Mouse (Mus musculus) small intestine, adult 2 months (tissue): ENCODE data around the gene Dnaja2. TPM values are rescaled to one million over a fixed set of nuclear protein-coding genes. Genes with fewer than 3 reads are reported as not detected.

Source experiments
- H3K27ac ChIP-seq: fragments of 200-500 bp; 2 replicates; pipeline ENCODE4 v1.5.1; 2012; ENCODE audit warnings: low read depth, low read length, control low read depth, inconsistent platforms; ENCODE audit not compliant: insufficient read depth
- H3K27me3 ChIP-seq: fragments of 200-500 bp; 2 replicates; pipeline ENCODE4 v1.6.1; 2012; ENCODE audit warnings: mild to moderate bottlenecking, moderate library complexity, low read length, inconsistent platforms; ENCODE audit not compliant: control insufficient read depth, insufficient read depth
- H3K36me3 ChIP-seq: fragments of 200-500 bp; 2 replicates; pipeline ENCODE4 v1.6.1; 2012; ENCODE audit warnings: mild to moderate bottlenecking, low read length, control low read depth, inconsistent platforms; ENCODE audit not compliant: control insufficient read depth, insufficient read depth
- H3K4me1 ChIP-seq: fragments of 200-500 bp; 2 replicates; pipeline ENCODE4 v1.6.1; 2012; ENCODE audit warnings: low read length, inconsistent platforms, mixed read lengths; ENCODE audit not compliant: control insufficient read depth, insufficient read depth, insufficient read length
- H3K4me3 ChIP-seq: fragments of 200-500 bp; 2 replicates; pipeline ENCODE4 v1.5.1; 2012; ENCODE audit warnings: low read depth, mild to moderate bottlenecking, control low read depth, inconsistent platforms, low read length, moderate library complexity
- CTCF ChIP-seq: fragments of 200-500 bp; IDR thresholded peaks from 2 replicates; pipeline ENCODE4 v1.5.1; 2012; ENCODE audit warnings: low read depth, mild to moderate bottlenecking, control low read depth, inconsistent platforms, low read length, moderate library complexity, mixed read lengths; ENCODE audit not compliant: insufficient replicate concordance, insufficient read length; ENCODE audit errors: extremely low read depth
- POLR2A ChIP-seq: fragments of 200-500 bp; IDR thresholded peaks from 2 replicates; pipeline ENCODE4 v1.6.1; 2012; ENCODE audit warnings: low read depth, mild to moderate bottlenecking, control low read depth, inconsistent platforms, low read length, moderate library complexity
- WGBS: fragments of 180-500 bp; shearing (Covaris S2); methylation state at CpG from one replicate; pipeline ENCODE4 v1.1.7; 2018; 5-methylcytosine and 5-hydroxymethylcytosine counted together
- polyA plus RNA-seq: library from polyadenylated mRNA; depleted of rRNA; stranded (reverse); fragments of >200 nt; gene quantifications from 2 replicates; pipeline ENCODE4 v1.2.3, GENCODE M21; 2012

Dnaja2 gene
- polyA plus RNA-seq, 1 experiment: 10.3 TPM

GRCm38 (mm10) chr8:85500955-85501685 is 54.0 kb downstream of the Dnaja2 start:
- Histone ChIP-seq H3K27ac (no peak overlapping the region), H3K4me3 (no peak overlapping the region), H3K4me1 (peaks cover 10% of the 10 kb centered on the region; the same call in 1 of the 2 replicates), H3K36me3 (no peaks in the 10 kb centered on the region), H3K27me3 (no peaks in the 10 kb centered on the region)
- 81% methylated on average over 11 of the region's 11 CpGs for WGBS
- no peak for TF ChIP-seq POLR2A
- TF ChIP-seq CTCF: no peak

GRCm38 (mm10) chr8:85500460-85500859 is 54.7 kb downstream of the Dnaja2 start:
- H3K4me1 ChIP-seq: peaks cover 11% of the 10 kb centered on the region; the same call in 1 of the 2 replicates
- H3K4me3 ChIP-seq: no peak overlapping the region
- H3K27ac ChIP-seq: no peak overlapping the region
- H3K27me3 ChIP-seq: no peaks in the 10 kb centered on the region
- TF ChIP-seq POLR2A (no peak), CTCF (no peak)
- WGBS: 47% methylated on average over 10 of the region's 10 CpGs
- no peaks in the 10 kb centered on the region for H3K36me3 ChIP-seq

GRCm38 (mm10) chr8:85498577-85498976 is 56.6 kb downstream of the Dnaja2 start:
- H3K27ac ChIP-seq: no peak overlapping the region

GRCm38 (mm10) chr8:85496778-85497177 is 58.4 kb downstream of the Dnaja2 start:
- Histone ChIP-seq H3K4me1 (peaks cover 11% of the 10 kb centered on the region), H3K4me3 (no peak overlapping the region), H3K27ac (peak overlapping the region; percentile 59), H3K36me3 (no peaks in the 10 kb centered on the region), H3K27me3 (no peaks in the 10 kb centered on the region)
- WGBS: 30% methylated on average over 4 of the region's 4 CpGs
- TF ChIP-seq POLR2A (no peak), CTCF (no peak)

More at GRCm38 (mm10) chr8:85498577-85498976, 56.6 kb downstream of the Dnaja2 start:
- 82% methylated on average over 2 of the region's 2 CpGs for WGBS
- no peaks in the 10 kb centered on the region for H3K27me3 ChIP-seq
- no peak for TF ChIP-seq POLR2A
- TF ChIP-seq CTCF: no peak
- H3K4me1 ChIP-seq: peaks cover 11% of the 10 kb centered on the region; the same call in 1 of the 2 replicates
- no peaks in the 10 kb centered on the region for H3K36me3 ChIP-seq
- H3K4me3 ChIP-seq: no peak overlapping the region

- H3K27ac ChIP-seq: no peak overlapping the region
- no peak overlapping the region for H3K4me3 ChIP-seq
- TF ChIP-seq POLR2A (no peak), CTCF (no peak)
- WGBS: 49% methylated on average over 5 of the region's 5 CpGs
- H3K4me1 ChIP-seq: peaks cover 11% of the 10 kb centered on the region
- H3K27me3 ChIP-seq: no peaks in the 10 kb centered on the region
- H3K36me3 ChIP-seq: no peaks in the 10 kb centered on the region
Measured at GRCm38 (mm10) chr8:85496125-85496524, 59.0 kb downstream of the Dnaja2 start.

- Histone ChIP-seq H3K4me3 (peak overlapping the region; percentile 71), H3K4me1 (peaks cover 11% of the 10 kb centered on the region), H3K27ac (no peak overlapping the region), H3K27me3 (no peaks in the 10 kb centered on the region), H3K36me3 (no peaks in the 10 kb centered on the region)
- TF ChIP-seq CTCF (no peak), POLR2A (no peak)
- WGBS: 17% methylated on average over 49 of the region's 49 CpGs
Measured at GRCm38 (mm10) chr8:85492940-85493931, 61.9 kb downstream of the Dnaja2 start.
